Mouse (Mus musculus) kidney, adult 2 months (tissue): Measurements from ENCODE around the gene Klk8.

Source experiments
- CTCF ChIP-seq: fragments of 200-500 bp; conservative IDR thresholded peaks from 2 replicates; pipeline ENCODE4 v1.5.1; 2011; ENCODE audit warnings: low read depth, mild to moderate bottlenecking, control low read depth, low read length, moderate library complexity, mixed read lengths; ENCODE audit not compliant: insufficient read depth, insufficient read length
- POLR2A ChIP-seq: fragments of 200-500 bp; IDR thresholded peaks from one replicate; pipeline ENCODE4 v1.6.1; 2011; ENCODE audit warnings: low read depth, low read length, control low read depth

DNA sequence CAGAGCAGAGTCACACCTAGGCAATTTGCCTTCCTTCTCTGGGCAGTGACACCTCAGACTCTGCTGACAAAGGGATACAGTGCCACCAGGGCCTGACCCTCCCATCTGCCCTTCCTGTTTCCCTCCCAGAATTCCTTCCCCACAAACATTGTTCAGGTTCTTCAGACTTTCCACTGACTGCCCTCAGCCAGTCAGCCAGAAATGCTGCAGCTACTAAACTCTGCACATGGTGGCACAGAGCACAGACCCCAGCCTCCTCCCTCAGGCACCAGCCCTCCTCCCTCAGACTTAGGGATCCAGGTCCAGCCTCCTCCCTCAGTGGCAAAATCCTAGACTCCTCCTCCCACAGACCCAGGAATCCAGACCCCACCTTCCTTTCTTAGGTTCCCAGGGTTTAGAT, 19.4 kb downstream of the Klk8 start:
- no peak for TF ChIP-seq CTCF
- TF ChIP-seq POLR2A: no peak
